Comparison of ENCODE assay signal across 7 mouse cellular contexts in the genomic region with DNA sequence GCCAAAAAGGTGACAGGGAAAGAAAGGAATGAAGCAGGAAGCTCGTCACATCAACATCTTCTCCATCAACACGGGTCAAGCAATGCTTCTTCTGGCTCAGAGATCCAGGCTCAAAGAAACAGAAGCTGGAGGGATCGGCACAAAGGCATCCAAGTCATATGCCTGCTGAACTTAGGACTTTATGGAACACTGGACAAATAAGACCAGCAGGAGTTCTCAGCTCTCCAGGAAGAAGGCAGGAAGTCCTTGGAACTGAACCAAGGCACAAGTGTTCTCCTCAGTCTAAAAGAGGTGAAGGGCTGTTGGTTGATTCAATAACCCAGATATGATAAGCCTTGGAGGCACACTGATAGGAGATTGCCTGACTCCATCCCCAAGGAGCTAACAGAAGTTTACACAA.
"Had no signal": no experiment of that assay in that cellular context is flagged by ENCODE, and none has a peak within 500 bp of the region (broad histone marks: within the 10 kb centered on the region; RNA-seq: fewer than 3 reads in every experiment).

No protein-coding gene starts in this region.

- DNase-seq: lung, adult 2 months; lung, postnatal 14 days; lung, postnatal 36 days; right cerebral cortex, postnatal 14 days; thymus, adult 2 months; thymus, postnatal 25 days; thymus, postnatal 4 days had no signal
